Mouse (Mus musculus): ENCODE results near the gene Pagr1b. TPM values are rescaled to one million over a fixed set of nuclear protein-coding genes. Genes with fewer than 3 reads are reported as not detected.

Gene Pagr1b
- polyA plus RNA-seq, 1 experiment from 2014 or later, result not detected

DNA sequence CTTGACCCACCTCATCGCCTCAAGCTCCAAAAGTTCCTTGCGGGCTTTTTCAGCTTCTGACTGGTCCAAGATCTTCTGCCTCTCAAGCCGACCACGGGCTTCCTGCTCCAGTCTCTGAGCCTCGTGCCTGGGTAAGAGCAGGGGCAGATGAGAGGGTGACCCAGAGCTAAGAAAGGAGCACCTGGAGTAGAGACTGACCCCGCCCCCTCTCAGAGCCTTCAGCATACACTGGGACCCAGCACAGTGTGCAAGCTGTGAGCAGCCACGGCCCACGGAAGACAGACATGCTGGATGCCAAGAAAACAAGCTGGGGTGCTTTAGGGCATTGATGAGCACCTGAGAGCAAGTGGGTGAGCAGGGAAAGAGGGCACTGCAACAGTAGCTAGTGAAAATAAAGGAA lies 27.5 kb downstream of the Pagr1b start:
- H3K27me3 ChIP-seq (ENCODE audit: control insufficient read depth, insufficient read depth, low read length), result no peaks in the 10 kb centered on the region
- no peak overlapping the region for H3K4me3 ChIP-seq (ENCODE audit: control insufficient read depth in 1 of 2, insufficient read depth in 1 of 2, low read depth in 1 of 2, low read length in 2 of 2)
- H3K9me3 ChIP-seq (ENCODE audit: control insufficient read depth, low read length), result no peaks in the 10 kb centered on the region
- no peak overlapping the region for H3K4me2 ChIP-seq (ENCODE audit: low read length)
- 65% methylated on average over 8 of the region's 8 CpGs for WGBS
- no peak overlapping the region for H3K9ac ChIP-seq (ENCODE audit: low read length)
- 0 out of 2 replicates have a peak, but pooled peaks cover 2% of the 10 kb centered on the region for H3K36me3 ChIP-seq (ENCODE audit: control insufficient read depth, insufficient read depth, low read length)
- ATAC-seq (ENCODE audit: insufficient number of reproducible peaks, insufficient read depth, low FRiP score, low read depth), result no peak
- H3K4me1 ChIP-seq (ENCODE audit: control insufficient read depth in 2 of 2, insufficient read depth in 2 of 2, low read length in 2 of 2), result 0 out of 4 replicates have a peak, but pooled peaks cover 0 to 5% of the 10 kb centered on the region in 2 experiments
- H3K27ac ChIP-seq (replicated peaks in 1 of 2; ENCODE audit: control insufficient read depth in 1 of 2, insufficient read depth in 1 of 2, low read depth in 2 of 2, low read length in 2 of 2), result no peak overlapping the region

DNA sequence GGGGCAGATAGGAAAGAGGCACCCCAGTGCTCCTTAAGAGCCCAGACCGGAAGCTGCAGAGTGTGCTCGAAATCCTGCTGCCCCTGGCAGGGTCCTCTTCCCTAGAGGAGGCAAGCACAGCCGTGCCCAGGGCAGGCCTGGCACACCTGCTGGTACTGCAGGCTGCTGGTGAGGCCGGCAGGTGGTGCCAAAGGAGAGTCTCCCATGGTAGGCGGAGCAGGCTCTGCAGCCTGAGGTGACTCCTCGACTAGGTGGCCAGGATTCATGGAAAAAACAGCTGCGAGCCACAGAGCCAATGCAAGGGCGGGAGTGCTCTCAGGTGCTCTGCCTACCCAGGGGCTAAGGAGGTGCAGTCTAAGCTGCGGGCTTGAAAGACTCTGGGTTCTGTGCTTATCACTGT lies 30.0 kb downstream of the Pagr1b start:
- Histone ChIP-seq H3K27ac (replicated peaks in 1 of 2; ENCODE audit: control insufficient read depth in 1 of 2, insufficient read depth in 1 of 2, low read depth in 2 of 2, low read length in 2 of 2) (no peak overlapping the region), H3K4me2 (ENCODE audit: low read length) (no peak overlapping the region), H3K4me3 (ENCODE audit: control insufficient read depth in 1 of 2, insufficient read depth in 1 of 2, low read depth in 1 of 2, low read length in 2 of 2) (no peak overlapping the region), H3K36me3 (ENCODE audit: control insufficient read depth, insufficient read depth, low read length) (0 out of 2 replicates have a peak, but pooled peaks cover 5% of the 10 kb centered on the region), H3K9ac (ENCODE audit: low read length) (no peak overlapping the region), H3K4me1 (ENCODE audit: control insufficient read depth in 2 of 2, insufficient read depth in 2 of 2, low read length in 2 of 2) (0 out of 4 replicates have a peak, but pooled peaks cover 0 to 5% of the 10 kb centered on the region in 2 experiments), H3K9me3 (ENCODE audit: control insufficient read depth, low read length) (no peaks in the 10 kb centered on the region), H3K27me3 (ENCODE audit: control insufficient read depth, insufficient read depth, low read length) (no peaks in the 10 kb centered on the region)
- 42% methylated on average over 9 of the region's 9 CpGs for WGBS
- ATAC-seq (ENCODE audit: insufficient number of reproducible peaks, insufficient read depth, low FRiP score, low read depth), result no peak

DNA sequence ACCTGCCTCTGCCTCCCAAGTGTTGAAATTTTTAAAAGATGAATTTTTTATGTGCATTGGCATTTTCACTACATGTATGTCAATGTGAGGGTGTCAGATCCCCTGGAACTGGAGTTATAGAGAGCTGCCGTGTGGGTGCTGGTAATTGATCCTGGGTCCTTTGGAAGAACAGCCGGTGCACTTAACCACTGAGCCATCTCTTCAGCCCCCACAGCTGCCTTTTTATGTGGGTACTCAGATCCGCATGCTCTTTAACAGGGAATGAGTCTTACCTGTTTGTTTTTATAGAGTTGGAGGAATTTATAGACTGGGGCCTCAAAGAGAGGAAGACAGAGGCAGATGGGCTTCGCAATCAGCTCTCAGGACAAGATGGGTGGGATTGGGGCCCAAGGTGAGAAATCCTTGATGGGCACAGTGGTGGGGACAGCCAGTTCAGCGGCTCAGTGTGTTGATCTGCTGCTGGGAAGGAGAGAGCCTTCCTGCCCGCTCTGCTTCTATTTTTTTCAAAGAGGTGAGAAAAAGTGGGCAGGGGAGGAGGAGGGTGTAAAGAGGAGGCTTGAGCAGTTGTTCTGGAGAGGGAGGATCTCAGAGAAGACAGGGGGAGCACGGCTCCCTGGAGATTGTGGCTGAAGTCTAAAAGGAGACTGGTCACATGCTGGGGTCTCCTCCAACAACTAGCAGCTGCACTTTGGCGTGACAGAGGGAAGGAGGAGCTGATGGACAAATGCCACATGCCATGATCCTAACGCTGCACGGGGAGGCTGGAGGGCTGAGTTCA lies 31.4 kb downstream of the Pagr1b start:
- H3K9ac ChIP-seq (ENCODE audit: low read length), result no peak overlapping the region

DNA sequence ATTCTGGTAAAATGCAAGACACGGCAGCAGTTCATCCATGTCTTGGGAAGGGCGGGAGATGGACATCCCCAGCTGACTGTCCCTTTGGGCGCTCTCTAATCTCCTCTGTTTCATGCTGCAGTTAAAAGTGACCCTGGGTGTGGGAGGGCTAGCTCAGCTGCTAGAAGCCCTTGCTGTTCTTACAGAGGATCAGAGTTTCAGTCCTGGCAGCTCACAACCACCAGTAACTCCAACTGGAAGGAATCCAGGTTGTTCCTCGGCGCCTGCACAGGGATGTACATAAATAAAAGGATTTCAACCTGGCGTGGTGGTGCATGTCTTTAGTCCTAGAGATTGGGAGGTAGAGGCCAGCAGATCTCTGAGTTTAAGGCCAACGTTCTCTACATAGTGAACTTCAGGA lies 33.2 kb downstream of the Pagr1b start:
- 74% methylated on average over 7 of the region's 7 CpGs for WGBS
- no peak overlapping the region for H3K4me2 ChIP-seq (ENCODE audit: low read length)

More for the DNA sequence above, 31.4 kb downstream of the Pagr1b start:
- H3K4me2 ChIP-seq (ENCODE audit: low read length), result no peak overlapping the region
- no peak overlapping the region for H3K4me3 ChIP-seq (ENCODE audit: control insufficient read depth in 1 of 2, insufficient read depth in 1 of 2, low read depth in 1 of 2, low read length in 2 of 2)
- no peaks in the 10 kb centered on the region for H3K9me3 ChIP-seq (ENCODE audit: control insufficient read depth, low read length)
- no peak overlapping the region for H3K27ac ChIP-seq (replicated peaks in 1 of 2; ENCODE audit: control insufficient read depth in 1 of 2, insufficient read depth in 1 of 2, low read depth in 2 of 2, low read length in 2 of 2)
- H3K4me1 ChIP-seq (ENCODE audit: control insufficient read depth in 2 of 2, insufficient read depth in 2 of 2, low read length in 2 of 2), result 0 out of 4 replicates have a peak, but pooled peaks cover 0 to 5% of the 10 kb centered on the region in 2 experiments
- no peak for ATAC-seq (ENCODE audit: insufficient number of reproducible peaks, insufficient read depth, low FRiP score, low read depth)
- no peaks in the 10 kb centered on the region for H3K27me3 ChIP-seq (ENCODE audit: control insufficient read depth, insufficient read depth, low read length)
- 37% methylated on average over 10 of the region's 10 CpGs for WGBS
- peaks cover 15% of the 10 kb centered on the region for H3K36me3 ChIP-seq (ENCODE audit: control insufficient read depth, insufficient read depth, low read length)

DNA sequence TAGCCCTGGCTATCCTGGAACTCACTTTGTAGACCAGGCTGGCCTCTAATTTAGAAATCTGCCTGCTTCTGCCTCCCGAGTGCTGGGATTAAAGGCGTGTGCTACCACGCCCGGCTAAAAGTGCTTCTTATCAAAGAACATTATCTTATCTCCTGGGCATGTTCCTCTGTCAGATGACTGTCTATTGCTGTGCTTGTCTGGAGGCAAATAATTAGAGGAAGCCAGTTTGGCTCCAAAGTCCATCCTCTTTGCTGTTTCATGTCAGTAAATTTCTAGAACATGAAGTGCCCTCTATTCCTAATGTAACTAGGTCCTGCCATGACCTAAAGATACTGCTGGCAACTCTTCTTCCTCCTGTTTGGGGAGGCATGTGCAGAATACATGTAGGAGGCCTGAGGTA lies 34.2 kb downstream of the Pagr1b start:
- no peak overlapping the region for H3K27ac ChIP-seq (replicated peaks in 1 of 2; ENCODE audit: control insufficient read depth in 1 of 2, insufficient read depth in 1 of 2, low read depth in 2 of 2, low read length in 2 of 2)
- no peaks in the 10 kb centered on the region for H3K9me3 ChIP-seq (ENCODE audit: control insufficient read depth, low read length)
- 65% methylated on average over 4 of the region's 4 CpGs for WGBS
- H3K4me2 ChIP-seq (ENCODE audit: low read length), result no peak overlapping the region
- no peaks in the 10 kb centered on the region for H3K27me3 ChIP-seq (ENCODE audit: control insufficient read depth, insufficient read depth, low read length)
- no peak for ATAC-seq (ENCODE audit: insufficient number of reproducible peaks, insufficient read depth, low FRiP score, low read depth)
- peaks cover 2 to 10% of the 10 kb centered on the region in 2 experiments; a peak in 2 of 4 replicates for H3K4me1 ChIP-seq (ENCODE audit: control insufficient read depth in 2 of 2, insufficient read depth in 2 of 2, low read length in 2 of 2)
- H3K9ac ChIP-seq (ENCODE audit: low read length), result no peak overlapping the region
- H3K4me3 ChIP-seq (ENCODE audit: control insufficient read depth in 1 of 2, insufficient read depth in 1 of 2, low read depth in 1 of 2, low read length in 2 of 2), result no peak overlapping the region
- H3K36me3 ChIP-seq (ENCODE audit: control insufficient read depth, insufficient read depth, low read length), result peaks cover 33% of the 10 kb centered on the region

More for the DNA sequence above, 33.2 kb downstream of the Pagr1b start:
- Histone ChIP-seq H3K27me3 (ENCODE audit: control insufficient read depth, insufficient read depth, low read length) (no peaks in the 10 kb centered on the region), H3K27ac (replicated peaks in 1 of 2; ENCODE audit: control insufficient read depth in 1 of 2, insufficient read depth in 1 of 2, low read depth in 2 of 2, low read length in 2 of 2) (no peak overlapping the region), H3K4me1 (ENCODE audit: control insufficient read depth in 2 of 2, insufficient read depth in 2 of 2, low read length in 2 of 2) (0 out of 4 replicates have a peak, but pooled peaks cover 0 to 5% of the 10 kb centered on the region in 2 experiments), H3K9me3 (ENCODE audit: control insufficient read depth, low read length) (no peaks in the 10 kb centered on the region), H3K4me3 (ENCODE audit: control insufficient read depth in 1 of 2, insufficient read depth in 1 of 2, low read depth in 1 of 2, low read length in 2 of 2) (no peak overlapping the region), H3K36me3 (ENCODE audit: control insufficient read depth, insufficient read depth, low read length) (peaks cover 32% of the 10 kb centered on the region), H3K9ac (ENCODE audit: low read length) (no peak overlapping the region)
- no peak for ATAC-seq (ENCODE audit: insufficient number of reproducible peaks, insufficient read depth, low FRiP score, low read depth)

DNA sequence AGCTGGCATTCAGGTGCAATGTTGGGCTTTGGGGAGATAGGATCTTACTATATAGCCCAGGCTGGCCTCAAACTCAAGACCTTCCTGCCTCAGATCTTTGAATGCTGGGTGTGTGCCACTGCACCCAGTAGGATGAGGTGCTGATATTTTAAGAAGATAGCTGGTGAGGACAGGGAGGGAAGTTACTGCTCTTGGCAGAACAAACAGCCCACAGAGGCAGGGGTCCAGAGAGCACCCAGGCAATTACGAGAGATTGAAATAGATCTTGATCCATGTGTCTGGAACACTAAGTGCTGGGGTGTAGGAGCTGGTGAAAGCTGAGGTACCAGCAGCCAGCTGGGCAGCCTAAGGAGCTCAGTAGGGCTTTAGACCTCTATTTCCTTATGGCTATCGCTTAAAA lies 34.7 kb downstream of the Pagr1b start:
- H3K4me3 ChIP-seq (ENCODE audit: control insufficient read depth in 1 of 2, insufficient read depth in 1 of 2, low read depth in 1 of 2, low read length in 2 of 2), result no peak overlapping the region
- H3K9ac ChIP-seq (ENCODE audit: low read length), result no peak overlapping the region
- H3K4me1 ChIP-seq (ENCODE audit: control insufficient read depth in 2 of 2, insufficient read depth in 2 of 2, low read length in 2 of 2), result peaks cover 2 to 12% of the 10 kb centered on the region in 2 experiments; a peak in 2 of 4 replicates
- H3K9me3 ChIP-seq (ENCODE audit: control insufficient read depth, low read length), result no peaks in the 10 kb centered on the region
- H3K36me3 ChIP-seq (ENCODE audit: control insufficient read depth, insufficient read depth, low read length), result peaks cover 33% of the 10 kb centered on the region
- ATAC-seq (ENCODE audit: insufficient number of reproducible peaks, insufficient read depth, low FRiP score, low read depth), result no peak
- H3K27me3 ChIP-seq (ENCODE audit: control insufficient read depth, insufficient read depth, low read length), result no peaks in the 10 kb centered on the region
- no peak overlapping the region for H3K27ac ChIP-seq (replicated peaks in 1 of 2; ENCODE audit: control insufficient read depth in 1 of 2, insufficient read depth in 1 of 2, low read depth in 2 of 2, low read length in 2 of 2)
- H3K4me2 ChIP-seq (ENCODE audit: low read length), result no peak overlapping the region
- 79% methylated on average over 2 of the region's 2 CpGs for WGBS

DNA sequence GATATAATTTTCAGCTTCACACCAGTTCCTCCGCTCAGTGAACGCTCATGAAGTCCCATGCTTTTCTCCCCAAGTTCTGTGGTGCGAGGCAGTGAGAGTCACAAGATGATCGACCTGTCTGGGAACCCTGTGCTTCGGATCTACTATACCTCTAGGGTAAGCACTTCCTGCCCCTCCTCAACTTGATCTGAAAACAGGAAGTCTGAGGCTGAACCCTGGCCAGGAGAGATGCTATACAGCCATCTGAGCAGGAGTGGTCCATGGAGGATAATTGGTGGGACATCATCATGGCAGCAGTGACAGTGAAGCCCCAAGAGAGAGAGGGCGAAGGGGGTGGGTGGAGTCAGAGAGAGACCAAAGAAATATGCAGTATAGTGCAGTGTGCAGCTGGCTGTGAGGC lies 37.4 kb downstream of the Pagr1b start:
- Histone ChIP-seq H3K27me3 (ENCODE audit: control insufficient read depth, insufficient read depth, low read length) (no peaks in the 10 kb centered on the region), H3K36me3 (ENCODE audit: control insufficient read depth, insufficient read depth, low read length) (peaks cover 33% of the 10 kb centered on the region), H3K4me3 (ENCODE audit: control insufficient read depth in 1 of 2, insufficient read depth in 1 of 2, low read depth in 1 of 2, low read length in 2 of 2) (no peak overlapping the region), H3K9me3 (ENCODE audit: control insufficient read depth, low read length) (no peaks in the 10 kb centered on the region), H3K4me2 (ENCODE audit: low read length) (no peak overlapping the region), H3K4me1 (ENCODE audit: control insufficient read depth in 2 of 2, insufficient read depth in 2 of 2, low read length in 2 of 2) (peaks cover 2 to 11% of the 10 kb centered on the region in 2 experiments; a peak in 3 of 4 replicates), H3K9ac (ENCODE audit: low read length) (no peak overlapping the region), H3K27ac (replicated peaks in 1 of 2; ENCODE audit: control insufficient read depth in 1 of 2, insufficient read depth in 1 of 2, low read depth in 2 of 2, low read length in 2 of 2) (no peak overlapping the region)
- no peak for ATAC-seq (ENCODE audit: insufficient number of reproducible peaks, insufficient read depth, low FRiP score, low read depth)
- WGBS, result 87% methylated on average over 6 of the region's 6 CpGs

All from heart, embryonic 14.5 days (tissue).